Mouse (Mus musculus) liver, adult 2 months (tissue): ENCODE measurements around the gene 3830406C13Rik. TPM values are rescaled to one million over a fixed set of nuclear protein-coding genes. Genes with fewer than 3 reads are reported as not detected.

Experiments
- DNase-seq: peaks from one replicate; pipeline ENCODE4 v3.0.0-alpha.2; 2011; ENCODE audit warnings: low read depth, low spot score; ENCODE audit errors: extremely low read depth
- H3K27ac ChIP-seq: fragments of 200-500 bp; replicated peaks from 2 replicates; pipeline ENCODE4 v1.5.1; 2012; ENCODE audit warnings: low read depth, mild to moderate bottlenecking, control low read depth, inconsistent platforms, low read length; ENCODE audit not compliant: insufficient read depth
- H3K27me3 ChIP-seq: fragments of 200-500 bp; 2 replicates; pipeline ENCODE4 v1.6.1; 2012; ENCODE audit warnings: mild to moderate bottlenecking, moderate library complexity, low read length, inconsistent platforms; ENCODE audit not compliant: control insufficient read depth, insufficient read depth
- H3K36me3 ChIP-seq: fragments of 200-500 bp; 2 replicates; pipeline ENCODE4 v1.6.1; 2012; ENCODE audit warnings: low read length, inconsistent platforms; ENCODE audit not compliant: control insufficient read depth, insufficient read depth
- H3K4me1 ChIP-seq: fragments of 200-500 bp; 2 replicates; pipeline ENCODE4 v1.6.1; 2011; ENCODE audit warnings: low read length; ENCODE audit not compliant: control insufficient read depth, insufficient read depth
- H3K4me3 ChIP-seq: fragments of 200-500 bp; 2 replicates; pipeline ENCODE4 v1.5.1; 2011; ENCODE audit warnings: low read depth, mild to moderate bottlenecking, control low read depth, low read length, moderate library complexity; ENCODE audit not compliant: insufficient read depth
- H3K79me2 ChIP-seq: fragments of 200-500 bp; 2 replicates; pipeline ENCODE4 v1.6.1; 2012; ENCODE audit warnings: inconsistent platforms, mild to moderate bottlenecking, low read length, moderate library complexity; ENCODE audit not compliant: control insufficient read depth, insufficient read depth
- H3K9ac ChIP-seq: fragments of 200-500 bp; 2 replicates; pipeline ENCODE4 v1.6.1; 2012; ENCODE audit warnings: low read depth, mild to moderate bottlenecking, control low read depth, inconsistent platforms, low read length
- CTCF ChIP-seq: fragments of 200-500 bp; IDR thresholded peaks from 2 replicates; pipeline ENCODE4 v1.5.1; 2011; ENCODE audit warnings: low read depth, low read length, control low read depth
- POLR2A ChIP-seq: fragments of 200-500 bp; IDR thresholded peaks from 2 replicates; pipeline ENCODE4 v1.6.1; 2011; ENCODE audit warnings: low read length, control low read depth; ENCODE audit not compliant: insufficient read depth; ENCODE audit errors: extremely low read depth
- WGBS: fragments of 180-500 bp; shearing (Covaris S2); methylation state at CpG from one replicate; pipeline ENCODE4 v1.1.7; 2018; 5-methylcytosine and 5-hydroxymethylcytosine counted together
- polyA plus RNA-seq: library from polyadenylated mRNA; depleted of rRNA; stranded (reverse); fragments of >200 nt; gene quantifications from 2 replicates; pipeline ENCODE4 v1.2.3, GENCODE M21; 2012
- total RNA-seq: library from RNA; depleted of rRNA; stranded (reverse); fragments of >200 nt; gene quantifications from 2 replicates; pipeline ENCODE4 v1.2.3, GENCODE M21; 2014

The 3830406C13Rik gene
- total and polyA plus RNA-seq, 2 experiments = 2.5 to 12.6 TPM

GRCm38 (mm10) chr14:12334925-12335324, 51.0 kb downstream of the 3830406C13Rik start:
- no peak for TF ChIP-seq POLR2A
- no peak for DNase-seq
- Histone ChIP-seq H3K27me3 (peaks cover 7% of the 10 kb centered on the region), H3K27ac (no peak overlapping the region), H3K9ac (no peak overlapping the region), H3K36me3 (no peaks in the 10 kb centered on the region), H3K4me1 (no peaks in the 10 kb centered on the region), H3K79me2 (no peaks in the 10 kb centered on the region), H3K4me3 (no peak overlapping the region)
- WGBS = 52% methylated on average over 7 of the region's 7 CpGs

DNA sequence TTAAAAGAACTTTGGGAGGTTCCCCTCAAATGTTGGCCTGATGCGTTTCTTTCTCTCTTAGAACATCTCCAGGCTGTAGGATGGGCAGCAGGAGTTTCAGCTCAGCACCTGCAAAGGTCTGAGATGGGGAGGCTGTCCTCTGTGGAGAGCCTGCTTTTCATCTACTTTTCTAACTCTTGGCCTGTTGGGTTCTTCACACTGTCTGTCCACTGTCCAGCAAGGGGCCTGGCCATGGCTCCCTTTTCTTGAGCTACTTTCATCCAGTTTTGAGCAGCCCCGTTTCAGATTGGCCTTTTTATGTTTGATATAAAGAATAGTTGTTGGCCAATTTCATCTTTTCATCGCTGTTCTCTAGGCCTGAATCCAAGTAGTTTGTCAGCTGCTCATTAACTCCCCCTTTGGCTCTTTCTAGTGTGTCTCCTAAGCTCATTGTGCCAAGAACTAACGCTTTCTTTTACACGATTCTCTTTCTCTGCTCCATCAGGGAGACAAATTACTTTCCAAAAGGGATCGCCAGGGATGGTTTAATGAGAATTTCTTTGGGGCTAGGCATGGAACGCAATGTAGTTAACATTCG, 53.5 kb downstream of the 3830406C13Rik start:
- no peak overlapping the region for H3K27ac ChIP-seq
- H3K27me3 ChIP-seq = peaks cover 17% of the 10 kb centered on the region
- no peaks in the 10 kb centered on the region for H3K4me1 ChIP-seq
- H3K4me3 ChIP-seq = no peak overlapping the region
- TF ChIP-seq POLR2A = no peak
- TF ChIP-seq CTCF = no peak
- 14% methylated on average over 8 of the region's 8 CpGs for WGBS
- DNase-seq = no peak
- no peaks in the 10 kb centered on the region for H3K36me3 ChIP-seq
- no peaks in the 10 kb centered on the region for H3K79me2 ChIP-seq
- no peak overlapping the region for H3K9ac ChIP-seq

GRCm38 (mm10) chr14:12337998-12338809, 54.2 kb downstream of the 3830406C13Rik start:
- Histone ChIP-seq H3K4me3 (no peak overlapping the region), H3K79me2 (no peaks in the 10 kb centered on the region), H3K4me1 (no peaks in the 10 kb centered on the region), H3K27me3 (peaks cover 21% of the 10 kb centered on the region), H3K9ac (no peak overlapping the region), H3K27ac (no peak overlapping the region), H3K36me3 (no peaks in the 10 kb centered on the region)
- WGBS = 9% methylated on average over 16 of the region's 16 CpGs
- TF ChIP-seq CTCF (no peak), POLR2A (no peak)
- no peak for DNase-seq

- H3K36me3 ChIP-seq = no peaks in the 10 kb centered on the region
- no peak overlapping the region for H3K4me3 ChIP-seq
- DNase-seq = no peak
- H3K79me2 ChIP-seq = no peaks in the 10 kb centered on the region
- no peak overlapping the region for H3K9ac ChIP-seq
- peaks cover 26% of the 10 kb centered on the region for H3K27me3 ChIP-seq
- WGBS = 6% methylated on average over 10 of the region's 10 CpGs
- no peaks in the 10 kb centered on the region for H3K4me1 ChIP-seq
- no peak overlapping the region for H3K27ac ChIP-seq
- TF ChIP-seq CTCF (no peak), POLR2A (no peak)
Observed at GRCm38 (mm10) chr14:12338811-12339565, 55.0 kb downstream of the 3830406C13Rik start.

DNA sequence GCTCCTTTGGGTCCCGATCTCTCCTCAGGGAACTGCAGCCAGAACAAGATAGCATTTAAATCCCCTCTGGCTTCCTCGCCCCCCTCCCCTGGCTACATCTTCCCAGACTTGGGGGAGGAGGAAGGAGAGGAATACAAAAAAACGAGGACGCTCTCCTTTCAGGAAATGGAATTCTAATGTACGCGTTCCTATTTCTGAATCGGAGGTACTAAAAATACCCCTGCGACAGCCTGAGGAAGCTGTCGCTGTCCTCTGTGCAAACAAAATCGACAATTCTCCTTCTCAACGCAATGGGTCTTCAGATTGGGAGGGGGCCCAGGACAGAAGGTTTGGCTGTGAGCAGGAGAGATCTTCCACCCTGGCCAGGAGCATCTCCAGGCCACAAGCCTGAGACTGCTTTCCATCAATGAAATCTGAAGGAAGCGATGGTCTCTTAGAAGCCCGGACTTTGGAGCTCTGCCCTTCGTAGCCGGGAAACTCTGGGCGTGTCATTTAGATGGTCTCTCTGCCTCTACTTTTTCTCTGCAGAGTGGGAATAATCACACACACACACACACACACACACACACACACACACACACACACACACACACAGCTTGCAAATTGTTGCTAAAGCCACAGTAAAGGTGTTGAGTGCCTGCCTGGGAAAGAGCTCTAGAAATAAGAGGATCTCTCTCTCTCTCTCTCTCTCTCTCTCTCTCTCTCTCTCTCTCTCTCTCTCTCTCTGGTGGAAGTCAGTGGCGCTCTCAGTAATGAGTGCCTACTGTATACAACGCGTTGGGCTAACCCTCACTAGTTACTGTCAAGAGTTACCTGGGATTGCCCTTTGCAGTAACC, 56.5 kb downstream of the 3830406C13Rik start:
- 3% methylated on average over 19 of the region's 19 CpGs for WGBS
- DNase-seq = no peak
- H3K27ac ChIP-seq = no peak overlapping the region

More for the DNA sequence above, 56.5 kb downstream of the 3830406C13Rik start:
- Histone ChIP-seq H3K79me2 (no peaks in the 10 kb centered on the region), H3K4me3 (no peak overlapping the region), H3K4me1 (no peaks in the 10 kb centered on the region; the same call in 1 of the 2 replicates), H3K27me3 (peaks cover 30% of the 10 kb centered on the region), H3K9ac (no peak overlapping the region), H3K36me3 (no peaks in the 10 kb centered on the region)
- no peak for TF ChIP-seq POLR2A
- TF ChIP-seq CTCF = no peak
